Mouse (Mus musculus): ENCODE data around the gene Cyp51.

- TF ChIP-seq POLR2A (IDR thresholded peaks at IDR 0.05; ENCODE audit: borderline replicate concordance, extremely low read depth, low read depth, low read length) (no peak), CTCF (IDR thresholded peaks at IDR 0.05; ENCODE audit: insufficient read depth, low read length) (no peak)
Observed at GRCm38 (mm10) chr5:4080861-4081260, 23.7 kb downstream of the Cyp51 start.

Data from lung, adult 2 months (tissue).